Comparison of ENCODE assay signal across 8 mouse cellular contexts in the genomic region with DNA sequence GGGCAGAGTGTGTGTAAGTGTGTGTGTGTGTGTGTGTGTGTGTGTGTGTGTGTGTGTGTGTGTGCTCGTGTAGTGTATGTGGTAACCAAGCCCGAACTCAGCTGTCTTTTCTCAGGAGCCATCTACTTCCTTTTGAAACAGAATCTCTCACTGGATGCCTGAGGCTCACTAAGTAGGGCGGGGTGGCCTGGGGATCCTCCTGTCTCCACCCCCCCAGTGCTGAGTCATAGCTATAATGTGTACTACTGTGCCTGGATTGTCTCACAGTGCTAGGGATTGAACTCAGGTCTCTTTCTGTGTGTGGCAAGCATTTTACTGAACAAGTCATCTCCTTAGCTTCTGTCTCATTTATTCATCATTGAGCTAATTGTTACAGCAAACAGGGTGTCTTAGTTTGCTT. TPM values are rescaled to one million over a fixed set of nuclear protein-coding genes. Genes with fewer than 3 reads are reported as not detected.
DNase-seq lines count a peak whose midpoint lies in the region; ATAC-seq and TF ChIP-seq lines count a peak whose summit lies in the region.

No protein-coding gene starts in this region.

- H3K9ac ChIP-seq in intestine, postnatal 0 days (ENCODE audit: low read depth, low read length): no peak overlapping the region
- no peak overlapping the region for H3K9ac ChIP-seq in stomach, embryonic 15.5 days

- no peak overlapping the region for H3K27ac ChIP-seq in intestine, postnatal 0 days (ENCODE audit: low read depth, low read length)
- no peak overlapping the region for H3K27ac ChIP-seq in stomach, embryonic 15.5 days

- no peak for TF ChIP-seq CTCF in intestine, postnatal 0 days (IDR thresholded peaks at IDR 0.05; ENCODE audit: low read depth)

- ATAC-seq in CD4-positive, CD25-positive, alpha-beta regulatory T cell, adult 4 months: no peak
- ATAC-seq in erythroid progenitor cell, adult 5-6 weeks (replicated peaks; ENCODE audit: low FRiP score, poor library complexity, severe bottlenecking): peak; percentile 77
- ATAC-seq in intestine, postnatal 0 days: peak; percentile 73; the same call in 1 of the 2 replicates
- peak; percentile 90 for ATAC-seq in stomach, embryonic 15.5 days (ENCODE audit: insufficient read depth, low FRiP score, low read depth)
- ATAC-seq in cerebellum, adult (ENCODE audit: insufficient number of reproducible peaks, low FRiP score, low TSS enrichment): no peak

- H3K4me2 ChIP-seq in intestine, postnatal 0 days (replicated peaks; ENCODE audit: low read depth): no peak overlapping the region
- H3K4me2 ChIP-seq in stomach, embryonic 15.5 days: no peak overlapping the region

- 20% methylated on average over 3 of the region's 3 CpGs for WGBS in intestine, postnatal 0 days
- 26% methylated on average over 3 of the region's 3 CpGs for WGBS in stomach, embryonic 15.5 days

- H3K4me3 ChIP-seq in intestine, postnatal 0 days (ENCODE audit: low read depth, low read length): no peak overlapping the region
- no peak overlapping the region for H3K4me3 ChIP-seq in stomach, embryonic 15.5 days (replicated peaks)

- H3K4me1 ChIP-seq in intestine, postnatal 0 days (replicated peaks; ENCODE audit: control insufficient read depth, insufficient read depth, low read length): no peaks in the 10 kb centered on the region
- peaks cover 10% of the 10 kb centered on the region; the same call in 1 of the 2 replicates for H3K4me1 ChIP-seq in stomach, embryonic 15.5 days

- no peaks in the 10 kb centered on the region for H3K27me3 ChIP-seq in intestine, postnatal 0 days (replicated peaks; ENCODE audit: control insufficient read depth, insufficient read depth, low read length)
- no peaks in the 10 kb centered on the region for H3K27me3 ChIP-seq in stomach, embryonic 15.5 days (replicated peaks)

- no peaks in the 10 kb centered on the region for H3K9me3 ChIP-seq in intestine, postnatal 0 days (ENCODE audit: control insufficient read depth)
- H3K9me3 ChIP-seq in stomach, embryonic 15.5 days: no peaks in the 10 kb centered on the region

- no peaks in the 10 kb centered on the region for H3K36me3 ChIP-seq in intestine, postnatal 0 days (ENCODE audit: control insufficient read depth, insufficient read depth)
- no peaks in the 10 kb centered on the region for H3K36me3 ChIP-seq in stomach, embryonic 15.5 days

- DNase-seq in CD4-positive, CD25-positive, alpha-beta regulatory T cell, adult 2 months (ENCODE audit: low read depth, low spot score): peak; percentile 15
- DNase-seq in CD4-positive helper T cell, adult 2 months (ENCODE audit: low read depth, low spot score): peak; percentile 12
- no peak for DNase-seq in cerebellum, adult 18-20 months

RNA-seq across cellular contexts. Expression of gene Fam163a, which starts 12.6 kb away (rescaled TPM):
- polyA plus RNA-seq in CD4-positive, CD25-positive, alpha-beta regulatory T cell, adult 4 months (2017; shearing (Covaris generic)): not detected
- not detected in 2 replicates for total RNA-seq in erythroid progenitor cell, adult 5-6 weeks (2015; ENCODE audit: low replicate concordance)
- total RNA-seq in erythroid progenitor cell, adult 5-6 weeks (2017; ENCODE audit: low replicate concordance): not detected in 2 replicates
- 1.6 and 1.8 TPM in 2 replicates for polyA plus RNA-seq in intestine, postnatal 0 days (2015; fragmentation: Nextera tagmentation; extraction: Ambion mirVana)
- 4.7 and 4.9 TPM in 2 replicates for polyA plus RNA-seq in stomach, embryonic 15.5 days (2015; fragmentation: Nextera tagmentation; extraction: Ambion mirVana)

Comparison
In these comparisons a context has a peak if more than half of its experiments do, and no peak if none do; other contexts are left out.
1. DNase-seq: peak in CD4-positive, CD25-positive, alpha-beta regulatory T cell, adult 2 months (single experiment) and CD4-positive helper T cell, adult 2 months (single experiment); none in cerebellum, adult 18-20 months (0 of 2).
2. ATAC-seq: peak in erythroid progenitor cell, adult 5-6 weeks (single experiment), intestine, postnatal 0 days (single experiment) and stomach, embryonic 15.5 days (single experiment); none in CD4-positive, CD25-positive, alpha-beta regulatory T cell, adult 4 months (single experiment) and cerebellum, adult (single experiment).